Mouse (Mus musculus) limb, embryonic 12.5 days (tissue): ENCODE results near the gene Stx1a. TPM values are rescaled to one million over a fixed set of nuclear protein-coding genes. Genes with fewer than 3 reads are reported as not detected.
A peak's percentile ranks its signal among the peaks of the same experiment; 100 is the strongest.

Source experiments
- ATAC-seq: fragments of 200-750 bp; cut with Nextera tagmentation; 2 replicates; pipeline ENCODE4 v1.8.0; 2017; ENCODE audit warnings: low read depth, moderate TSS enrichment; ENCODE audit not compliant: insufficient number of reproducible peaks, insufficient read depth, low FRiP score, low TSS enrichment
- H3K27ac ChIP-seq: fragments of 300-500 bp; sonication (generic); 2 replicates; pipeline ENCODE4 v1.5.1; 2016; ENCODE audit warnings: mild to moderate bottlenecking, moderate library complexity
- H3K27me3 ChIP-seq: fragments of 300-500 bp; sonication (generic); 2 replicates; pipeline ENCODE4 v1.6.1; 2016; ENCODE audit warnings: mild to moderate bottlenecking, moderate library complexity
- H3K36me3 ChIP-seq: fragments of 300-500 bp; sonication (generic); 2 replicates; pipeline ENCODE4 v1.6.1; 2016; ENCODE audit warnings: mild to moderate bottlenecking, moderate library complexity
- H3K4me1 ChIP-seq: fragments of 300-500 bp; sonication (generic); replicated peaks from 2 replicates; pipeline ENCODE4 v1.6.1; 2016
- H3K4me2 ChIP-seq: fragments of 300-500 bp; sonication (generic); 2 replicates; pipeline ENCODE4 v1.6.1; 2016; ENCODE audit warnings: mild to moderate bottlenecking, moderate library complexity
- H3K4me3 ChIP-seq: fragments of 300-500 bp; sonication (generic); replicated peaks from 2 replicates; pipeline ENCODE4 v1.5.1; 2016; ENCODE audit warnings: mild to moderate bottlenecking
- H3K9ac ChIP-seq: fragments of 300-500 bp; sonication (generic); replicated peaks from 2 replicates; pipeline ENCODE4 v1.6.1; 2016; ENCODE audit warnings: mild to moderate bottlenecking, moderate library complexity
- H3K9me3 ChIP-seq: fragments of 300-500 bp; sonication (generic); 2 replicates; pipeline ENCODE4 v1.6.1; 2016; ENCODE audit warnings: mild to moderate bottlenecking, moderate library complexity
- WGBS: fragments of 180-500 bp; shearing (Covaris S2); methylation state at CpG from one replicate; pipeline ENCODE4 v1.1.7; 2016; 5-methylcytosine and 5-hydroxymethylcytosine counted together
- polyA plus RNA-seq: library from polyadenylated mRNA; unstranded; fragments of >200 nt; fragmentation: Nextera tagmentation; extraction: Ambion mirVana; gene quantifications from 2 replicates; pipeline ENCODE4 v1.2.1, GENCODE M21; 2016

Gene Stx1a
- 9.7 and 10.8 TPM in 2 replicates for polyA plus RNA-seq

DNA sequence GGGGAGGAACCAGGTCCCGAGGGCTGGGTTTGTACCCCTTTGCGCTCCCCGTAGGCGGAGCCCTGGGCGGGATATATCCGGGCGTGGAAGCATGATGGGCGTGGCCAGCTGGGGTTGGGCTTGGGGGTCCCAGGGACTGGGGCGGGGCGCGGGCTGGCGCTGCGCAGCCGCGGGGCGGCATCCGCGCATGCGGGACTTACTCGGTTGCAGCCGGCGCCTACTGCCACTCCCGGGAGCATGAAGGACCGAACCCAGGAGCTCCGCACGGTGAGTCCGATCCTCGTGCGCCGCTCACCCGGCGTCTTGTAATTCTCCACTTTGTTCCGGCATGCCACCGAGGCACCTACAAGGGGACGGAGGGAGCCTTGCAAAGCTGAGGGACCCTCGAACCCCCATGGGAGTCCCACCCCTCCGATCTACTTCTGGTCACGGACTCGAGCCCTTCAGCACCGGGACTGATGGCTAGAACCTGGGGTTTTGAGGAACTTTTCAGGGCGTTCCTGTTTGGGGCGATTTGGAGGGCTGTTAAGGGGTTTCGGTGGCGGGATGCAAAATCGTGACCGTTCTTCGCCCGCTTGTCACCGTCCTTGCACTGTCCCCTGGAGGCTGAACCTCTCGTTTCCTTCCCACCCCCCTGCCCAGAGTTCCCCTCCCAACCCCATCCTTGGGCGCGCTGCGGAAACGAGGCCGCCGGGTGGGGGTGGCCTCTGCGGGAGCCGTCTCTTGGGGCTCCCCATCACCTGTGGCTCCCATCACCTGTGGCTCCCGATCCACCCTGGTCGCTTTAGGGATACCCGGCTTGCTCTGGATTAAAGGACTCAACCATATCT is at the start of gene Stx1a:
Stx1a (plus strand) TSS at position 139 of the 830 bp plus-strand sequence.
- no peak within 1 kb of the TSS for H3K27ac ChIP-seq
- H3K4me1 ChIP-seq = peaks cover 27% of the 10 kb centered on the region
- H3K27me3 ChIP-seq = no peaks in the 10 kb centered on the region
- H3K9ac ChIP-seq = peak within 1 kb of the TSS; percentile 78
- peak within 1 kb of the TSS; percentile 75 for H3K4me3 ChIP-seq
- H3K9me3 ChIP-seq = no peaks in the 10 kb centered on the region
- no peaks in the 10 kb centered on the region for H3K36me3 ChIP-seq
- under 1% methylated on average over 61 of the region's 61 CpGs for WGBS
- peak; percentile 90 for ATAC-seq
- peak within 1 kb of the TSS; percentile 94 for H3K4me2 ChIP-seq

GRCm38 (mm10) chr5:134973526-134973925 is 49.8 kb upstream of the Stx1a start:
- Histone ChIP-seq H3K27ac (no peak overlapping the region), H3K9ac (no peak overlapping the region), H3K9me3 (no peaks in the 10 kb centered on the region), H3K4me2 (no peak overlapping the region), H3K4me1 (no peaks in the 10 kb centered on the region), H3K36me3 (no peaks in the 10 kb centered on the region), H3K4me3 (no peak overlapping the region), H3K27me3 (peaks cover 7% of the 10 kb centered on the region)
- WGBS = 83% methylated on average over 7 of the region's 7 CpGs
- no peak for ATAC-seq

- no peak overlapping the region for H3K9ac ChIP-seq
- H3K4me3 ChIP-seq = no peak overlapping the region
- H3K9me3 ChIP-seq = no peaks in the 10 kb centered on the region
- H3K4me1 ChIP-seq = no peaks in the 10 kb centered on the region
- H3K27me3 ChIP-seq = peaks cover 5% of the 10 kb centered on the region
- ATAC-seq = no peak
- 77% methylated on average over 7 of the region's 7 CpGs for WGBS
- no peak overlapping the region for H3K27ac ChIP-seq
- H3K4me2 ChIP-seq = no peak overlapping the region
- no peaks in the 10 kb centered on the region for H3K36me3 ChIP-seq
These were observed 49.0 kb upstream of the Stx1a start for GRCm38 (mm10) chr5:134974294-134974693.

DNA sequence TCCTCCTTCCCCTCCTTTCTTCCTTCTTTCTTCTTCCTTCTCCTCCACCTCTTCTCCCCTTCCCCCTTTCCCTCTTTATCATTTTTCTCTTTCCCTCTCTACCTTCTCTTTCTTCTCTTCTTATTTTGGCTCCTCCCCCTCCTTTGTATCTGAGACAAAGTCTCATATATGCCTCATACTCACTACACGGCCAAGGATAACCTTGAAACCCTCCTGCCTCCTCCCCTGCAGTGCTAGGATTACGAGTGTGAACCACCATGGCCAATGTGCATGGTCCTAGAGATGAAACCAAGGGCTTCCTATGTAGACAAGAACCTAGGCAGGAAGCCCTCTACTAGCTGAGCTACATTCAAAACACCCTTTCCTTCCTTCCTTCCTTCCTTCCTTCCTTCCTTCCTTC is 48.4 kb upstream of the Stx1a start:
- Histone ChIP-seq H3K4me3 (no peak overlapping the region), H3K4me1 (no peaks in the 10 kb centered on the region), H3K36me3 (no peaks in the 10 kb centered on the region), H3K4me2 (no peak overlapping the region), H3K27ac (no peak overlapping the region), H3K9ac (no peak overlapping the region), H3K27me3 (peaks cover 3% of the 10 kb centered on the region), H3K9me3 (no peaks in the 10 kb centered on the region)
- ATAC-seq = no peak
- WGBS = 57% methylated on average over 2 of the region's 2 CpGs

GRCm38 (mm10) chr5:134976164-134976563 is 47.1 kb upstream of the Stx1a start:
- no peak overlapping the region for H3K9ac ChIP-seq
- 75% methylated on average over 2 of the region's 2 CpGs for WGBS
- H3K4me2 ChIP-seq = no peak overlapping the region
- no peaks in the 10 kb centered on the region for H3K36me3 ChIP-seq
- no peak overlapping the region for H3K27ac ChIP-seq
- no peaks in the 10 kb centered on the region for H3K4me1 ChIP-seq
- no peaks in the 10 kb centered on the region; the same call in none of the 2 replicates for H3K27me3 ChIP-seq
- no peaks in the 10 kb centered on the region for H3K9me3 ChIP-seq
- no peak for ATAC-seq
- H3K4me3 ChIP-seq = no peak overlapping the region

DNA sequence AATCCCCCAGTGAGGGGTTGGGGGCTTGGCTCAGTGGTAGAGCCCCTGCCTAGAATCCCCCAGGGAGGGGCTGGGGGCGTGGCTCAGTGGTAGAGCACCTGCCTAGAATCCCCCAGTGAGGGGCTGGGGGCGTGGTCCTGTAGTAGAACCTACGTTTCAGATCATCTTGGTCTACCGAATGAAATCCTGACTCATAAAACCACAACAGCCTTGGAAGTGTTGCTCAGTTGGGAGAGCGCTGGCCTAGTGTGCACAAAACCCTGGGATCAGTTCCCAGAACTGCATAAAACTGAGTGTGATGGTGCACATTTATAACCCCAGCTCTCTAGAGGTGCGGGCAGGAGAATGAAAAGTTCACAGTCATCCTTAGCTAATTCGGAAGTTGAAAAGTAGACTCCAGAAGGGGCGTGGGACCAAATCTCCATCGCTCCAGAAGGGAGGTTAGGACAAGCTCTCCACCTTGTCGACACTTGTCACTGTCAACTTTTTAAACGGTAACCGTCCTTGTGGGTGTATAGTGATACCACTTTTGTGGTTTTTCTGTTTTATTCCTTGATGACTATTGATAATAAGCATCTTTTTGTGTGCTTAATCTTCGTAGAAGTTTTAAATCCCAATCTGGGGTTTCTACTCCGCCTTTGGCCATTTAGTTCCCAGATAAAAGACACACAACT is 46.6 kb upstream of the Stx1a start:
- WGBS = 83% methylated on average over 14 of the region's 14 CpGs
- ATAC-seq = no peak
- H3K27ac ChIP-seq = no peak overlapping the region
- H3K4me2 ChIP-seq = no peak overlapping the region
- H3K9ac ChIP-seq = no peak overlapping the region
- no peaks in the 10 kb centered on the region; the same call in none of the 2 replicates for H3K27me3 ChIP-seq
- no peaks in the 10 kb centered on the region for H3K4me1 ChIP-seq
- H3K9me3 ChIP-seq = no peaks in the 10 kb centered on the region
- H3K4me3 ChIP-seq = no peak overlapping the region
- H3K36me3 ChIP-seq = no peaks in the 10 kb centered on the region

DNA sequence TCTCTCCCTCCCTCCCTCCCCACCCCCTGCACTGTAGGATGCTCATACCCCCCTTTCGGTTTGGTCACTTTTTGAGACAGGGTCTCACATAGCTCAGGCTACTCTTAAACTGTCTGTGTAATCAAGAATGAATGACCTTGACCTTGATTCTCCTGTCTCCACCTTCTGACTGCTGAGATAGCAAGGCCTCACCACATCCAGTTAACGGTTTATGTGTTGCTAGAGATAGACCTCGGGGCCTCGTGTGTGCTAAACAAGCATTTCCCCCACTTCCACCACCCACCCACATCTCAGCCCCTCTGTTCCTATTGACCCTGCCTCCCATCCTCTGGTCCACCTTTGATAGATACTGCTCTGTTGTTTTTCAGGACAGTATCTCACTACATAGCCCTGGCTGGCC is 45.4 kb upstream of the Stx1a start:
- Histone ChIP-seq H3K4me1 (no peaks in the 10 kb centered on the region), H3K9ac (no peak overlapping the region), H3K27ac (no peak overlapping the region), H3K36me3 (no peaks in the 10 kb centered on the region), H3K27me3 (no peaks in the 10 kb centered on the region; the same call in none of the 2 replicates), H3K9me3 (no peaks in the 10 kb centered on the region), H3K4me3 (no peak overlapping the region), H3K4me2 (no peak overlapping the region)
- WGBS = 84% methylated on average over 4 of the region's 4 CpGs
- ATAC-seq = no peak

DNA sequence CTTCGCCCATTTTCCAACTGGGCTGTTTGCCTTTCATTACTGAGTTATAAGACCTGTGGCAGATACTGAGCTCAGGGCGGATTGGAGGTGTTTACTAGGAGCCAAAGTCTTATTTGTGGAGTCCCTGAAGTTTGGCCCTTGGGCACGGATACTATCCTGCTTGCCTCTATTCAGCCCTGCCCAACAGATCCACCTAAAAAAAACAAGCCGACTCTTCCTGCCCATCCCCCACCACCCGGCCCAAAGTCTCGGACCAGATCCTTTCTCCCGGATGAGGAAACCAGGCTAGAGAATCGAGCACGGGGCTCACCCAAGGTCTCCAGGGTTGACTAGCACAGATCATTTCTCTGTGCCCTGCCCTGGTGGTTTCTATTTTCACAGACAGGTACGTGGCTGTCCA is 42.1 kb upstream of the Stx1a start:
- Histone ChIP-seq H3K9me3 (no peaks in the 10 kb centered on the region), H3K9ac (no peak overlapping the region), H3K4me2 (no peak overlapping the region), H3K27me3 (peaks cover 32% of the 10 kb centered on the region), H3K4me1 (peaks cover 9% of the 10 kb centered on the region), H3K4me3 (no peak overlapping the region), H3K27ac (no peak overlapping the region), H3K36me3 (no peaks in the 10 kb centered on the region)
- no peak for ATAC-seq
- 63% methylated on average over 10 of the region's 10 CpGs for WGBS

DNA sequence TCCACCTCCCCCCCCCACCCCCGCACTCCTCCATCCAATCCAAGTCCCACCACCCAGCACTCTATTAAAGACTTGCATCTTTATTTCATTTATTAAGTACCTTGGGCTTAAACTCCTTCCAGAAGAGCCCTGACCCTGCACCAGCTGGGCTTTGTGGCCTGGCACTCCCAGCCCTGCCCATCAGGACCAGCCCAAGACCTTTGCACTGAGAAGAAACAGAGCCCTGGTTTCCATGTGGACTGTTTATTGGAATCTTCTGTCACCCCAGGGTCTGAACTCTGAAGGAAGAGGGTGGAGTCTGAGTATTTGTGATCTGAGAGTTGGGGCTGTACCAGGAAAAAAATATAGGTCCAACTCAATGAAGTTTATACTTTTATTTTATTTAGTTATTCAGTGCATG is 40.2 kb upstream of the Stx1a start:
- H3K9me3 ChIP-seq = no peaks in the 10 kb centered on the region
- H3K4me3 ChIP-seq = no peak overlapping the region
- 82% methylated on average over 1 of the region's 1 CpGs for WGBS
- peaks cover 52% of the 10 kb centered on the region for H3K27me3 ChIP-seq
- H3K27ac ChIP-seq = no peak overlapping the region
- no peak overlapping the region for H3K4me2 ChIP-seq
- no peak overlapping the region for H3K9ac ChIP-seq
- no peak for ATAC-seq
- H3K36me3 ChIP-seq = no peaks in the 10 kb centered on the region
- H3K4me1 ChIP-seq = peaks cover 18% of the 10 kb centered on the region

- WGBS = 23% methylated on average over 3 of the region's 3 CpGs
- no peak overlapping the region for H3K4me3 ChIP-seq
- peaks cover 58% of the 10 kb centered on the region for H3K27me3 ChIP-seq
- H3K4me1 ChIP-seq = peaks cover 18% of the 10 kb centered on the region
- no peaks in the 10 kb centered on the region for H3K9me3 ChIP-seq
- no peak overlapping the region for H3K9ac ChIP-seq
- H3K27ac ChIP-seq = no peak overlapping the region
- no peak overlapping the region for H3K4me2 ChIP-seq
- ATAC-seq = no peak
- no peaks in the 10 kb centered on the region for H3K36me3 ChIP-seq
These were observed 39.5 kb upstream of the Stx1a start for GRCm38 (mm10) chr5:134983771-134984170.

GRCm38 (mm10) chr5:134985633-134986297 is 37.5 kb upstream of the Stx1a start, which contains the start of gene Cldn3:
Cldn3 (plus strand) TSS chr5:134986214.
- Histone ChIP-seq H3K4me3 (peak within 1 kb of the TSS; percentile 32), H3K36me3 (no peaks in the 10 kb centered on the region), H3K4me2 (peak within 1 kb of the TSS; percentile 48), H3K4me1 (peaks cover 18% of the 10 kb centered on the region), H3K9me3 (no peaks in the 10 kb centered on the region), H3K27me3 (peaks cover 78% of the 10 kb centered on the region), H3K27ac (no peak within 1 kb of the TSS), H3K9ac (0 out of 2 replicates have a peak within 1 kb of the TSS, but pooled peaks have one; percentile 23)
- peak; percentile 24; the same call in 1 of the 2 replicates for ATAC-seq
- WGBS = 2% methylated on average over 25 of the region's 25 CpGs
